Mouse (Mus musculus) megakaryocyte, embryonic 14.5 days (primary cell): Measurements from ENCODE around the gene Adgrl2.

Experiments
- FLI1 ChIP-seq: IDR thresholded peaks from 2 replicates; pipeline ENCODE4 v1.6.1; 2012; ENCODE audit warnings: low read length, inconsistent platforms, mixed read lengths
- GATA1 ChIP-seq: IDR thresholded peaks from 3 replicates; pipeline ENCODE4 v1.6.1; 2012; ENCODE audit warnings: mixed read lengths, low read length, inconsistent platforms, borderline replicate concordance

- no peak for TF ChIP-seq GATA1
- TF ChIP-seq FLI1: no peak
Observed at GRCm38 (mm10) chr3:148852556-148852955, 137.8 kb downstream of the Adgrl2 start.
